Mouse (Mus musculus): ENCODE measurements around the gene Fsip2.

Gene Fsip2

GRCm38 (mm10) chr2:82943472-82943871 lies at the start of gene Fsip2:
Gene Fsip2 (plus strand): TSS chr2:82943634.
- DNase-seq (ENCODE audit: low spot score in 2 of 2): no peak

GRCm38 (mm10) chr2:82963443-82963842 lies 20.0 kb downstream of the Fsip2 start:
- no peak for DNase-seq (ENCODE audit: low spot score in 2 of 2)

- DNase-seq (ENCODE audit: low spot score in 2 of 2): no peak
These were observed 82.4 kb downstream of the Fsip2 start for GRCm38 (mm10) chr2:83025853-83026252.

GRCm38 (mm10) chr2:83052914-83053690 lies 109.7 kb downstream of the Fsip2 start:
- DNase-seq (ENCODE audit: low spot score in 2 of 2): no peak
